Mouse (Mus musculus): ENCODE results near the gene Bcl9.

DNA sequence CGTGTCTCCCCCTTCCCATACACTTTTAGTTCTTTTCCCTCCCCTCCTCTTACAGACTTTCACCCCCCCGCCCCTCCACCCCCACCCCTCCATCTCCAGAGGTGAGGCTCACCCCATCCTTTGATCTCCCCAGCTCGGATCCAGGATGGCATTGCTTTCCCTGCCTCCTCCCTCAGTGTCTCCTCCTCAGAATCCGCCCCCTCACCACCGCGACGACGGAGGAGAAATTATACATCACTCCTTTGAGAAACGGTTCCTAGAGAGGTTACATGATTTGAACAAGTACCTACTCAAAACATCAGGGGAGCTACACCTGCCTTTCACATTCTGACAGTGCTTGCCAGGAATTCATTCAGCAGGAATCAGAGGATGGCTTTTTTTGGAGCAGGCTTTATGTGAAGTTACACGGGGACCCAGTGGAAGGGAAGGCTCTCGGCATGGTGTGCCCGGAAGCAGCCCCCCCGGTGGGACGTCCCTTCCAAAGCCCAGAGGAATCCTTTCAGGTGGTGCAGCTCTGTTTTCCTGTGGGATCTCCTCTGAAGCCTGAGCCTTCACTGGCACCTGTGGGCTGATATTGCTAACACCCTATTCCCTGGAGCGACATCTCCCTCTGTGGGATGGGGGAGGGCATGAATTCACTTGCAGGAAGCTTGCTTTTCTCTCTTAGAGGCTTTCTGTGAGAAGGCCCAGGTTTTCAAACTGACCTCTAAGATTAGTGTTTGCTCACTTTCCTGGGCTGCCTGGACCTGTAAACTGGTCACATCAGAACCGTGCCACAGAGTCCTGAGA, 12.2 kb upstream of the Bcl9 start:
- TF ChIP-seq CTCF (IDR thresholded peaks at IDR 0.05 in 2 of 3, conservative IDR thresholded peaks at IDR 0.05 in 1 of 3; ENCODE audit: control insufficient read depth in 1 of 3, insufficient read depth in 1 of 3, low read depth in 2 of 3, low read length in 3 of 3, poor library complexity in 1 of 3, severe bottlenecking in 1 of 3) (no peak), USF1 (IDR thresholded peaks at IDR 0.05; ENCODE audit: low read depth, low read length) (no peak), NELFE (IDR thresholded peaks at IDR 0.05; ENCODE audit: low read depth, low read length) (no peak), EP300 (IDR thresholded peaks at IDR 0.05; ENCODE audit: low read depth in 1 of 2, low read length in 2 of 2) (no peak), CHD2 (IDR thresholded peaks at IDR 0.05; ENCODE audit: low read length) (no peak), UBTF (IDR thresholded peaks at IDR 0.05; ENCODE audit: borderline replicate concordance, insufficient read depth, low read depth, low read length) (no peak), POLR2AphosphoS2 (IDR thresholded peaks at IDR 0.05; ENCODE audit: low read length) (no peak)
